Mouse (Mus musculus): ENCODE results near the gene Gucy1b2.

- TF ChIP-seq POLR2A (IDR thresholded peaks at IDR 0.05; ENCODE audit: extremely low read depth, insufficient read depth, low read length) (no peak), CTCF (IDR thresholded peaks at IDR 0.05; ENCODE audit: low read depth, low read length) (no peak)
These were observed 63.3 kb downstream of the Gucy1b2 start for GRCm38 (mm10) chr14:62392754-62393153.

Measured in liver, adult 2 months (tissue).